Mouse (Mus musculus) megakaryocyte-erythroid progenitor cell, adult 5 weeks (primary cell): ENCODE results near the gene Prrg2. TPM values are rescaled to one million over a fixed set of nuclear protein-coding genes. Genes with fewer than 3 reads are reported as not detected.

Experiments
- polyA plus RNA-seq: library from polyadenylated mRNA; stranded (reverse); fragments of >175 nt; gene quantifications from 2 replicates; pipeline ENCODE4 v1.2.3, GENCODE M21; 2012

The Prrg2 gene
- 38.8 and 40.5 TPM in 2 replicates for polyA plus RNA-seq

DNA sequence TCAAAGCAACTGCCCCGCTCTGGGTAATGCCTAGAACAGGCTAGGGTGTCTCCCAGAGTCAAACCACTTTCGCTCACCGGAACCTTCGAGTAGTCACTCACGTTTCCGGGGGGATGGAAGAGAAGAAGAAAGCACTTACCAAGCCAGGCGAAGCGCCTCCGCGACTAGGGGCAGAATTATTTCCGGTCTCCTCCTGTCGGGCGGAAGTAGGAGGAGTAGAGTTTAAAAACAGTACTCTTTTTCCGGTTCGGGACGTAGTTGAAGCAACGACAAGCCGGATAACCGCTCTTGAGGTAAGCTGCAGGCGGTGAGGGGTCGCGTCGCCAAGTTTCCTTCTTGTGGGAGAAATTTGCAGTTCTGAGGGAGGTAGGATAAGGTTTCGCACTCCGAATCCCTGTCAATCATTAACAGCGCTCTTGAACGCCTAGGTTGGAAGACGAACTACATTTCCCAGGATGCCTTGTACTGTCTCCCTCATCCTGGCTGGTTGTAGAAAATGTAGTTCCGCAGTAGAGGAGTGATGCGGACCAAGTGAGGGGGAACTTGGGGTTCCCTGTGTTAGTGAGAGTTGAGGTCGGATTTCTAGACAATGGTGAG is at the start of gene Prrg2, which contains the start of gene Nosip:
Prrg2 (minus strand) TSS at position 439 of the 597 bp plus-strand sequence.
Nosip (plus strand) TSS at position 191 of the 597 bp plus-strand sequence.

DNA sequence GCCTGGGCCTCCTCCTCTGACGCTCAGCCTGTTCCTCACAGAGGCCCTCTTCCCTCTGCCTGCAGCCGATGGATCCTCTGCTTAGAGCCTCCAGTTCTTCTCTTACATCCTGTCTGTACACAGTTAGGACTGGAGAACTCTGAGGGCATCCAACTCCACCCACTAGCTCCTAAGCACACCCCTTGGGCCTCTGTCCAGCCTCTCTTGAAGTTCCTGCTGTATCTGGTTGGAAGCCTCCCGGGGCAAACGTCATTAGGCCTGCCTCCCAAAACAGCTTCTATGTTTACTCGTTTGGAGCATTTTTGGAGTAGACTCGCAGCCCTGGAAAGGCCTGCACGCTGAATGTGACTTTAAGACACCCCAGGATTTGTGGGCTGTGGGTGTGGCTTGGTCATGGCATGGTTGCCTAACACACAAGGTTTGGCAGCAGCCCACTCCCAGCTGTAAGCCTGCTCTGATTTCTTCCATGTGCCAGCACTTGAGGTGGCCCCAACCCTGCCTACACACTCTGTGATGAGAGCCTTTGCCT is 41.2 kb upstream of the Prrg2 start, which contains the start of gene Fcgrt:
Fcgrt (minus strand) TSS at position 200 of the 529 bp plus-strand sequence.

DNA sequence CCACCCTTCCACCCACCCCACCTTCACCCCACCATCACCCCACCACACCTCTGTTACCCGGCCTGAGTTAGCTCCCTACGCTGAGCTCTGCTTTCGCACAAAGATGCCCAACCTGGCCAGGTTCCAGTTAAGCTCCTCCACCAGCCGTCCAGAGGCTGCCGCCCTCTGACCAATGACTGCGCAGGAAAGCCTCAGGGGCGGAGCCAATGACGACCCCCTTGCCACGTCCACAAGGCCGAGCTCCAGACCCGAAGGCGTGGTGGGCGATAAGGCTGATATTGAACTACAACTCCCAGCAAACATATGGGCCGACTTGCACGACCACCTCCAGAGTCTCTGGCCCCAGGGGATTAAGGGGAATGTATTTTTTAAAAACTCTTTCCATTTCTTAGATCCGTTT is 29.6 kb upstream of the Prrg2 start, which contains the start of gene Rcn3:
Rcn3 (minus strand) TSS at position 174 of the 400 bp plus-strand sequence.

DNA sequence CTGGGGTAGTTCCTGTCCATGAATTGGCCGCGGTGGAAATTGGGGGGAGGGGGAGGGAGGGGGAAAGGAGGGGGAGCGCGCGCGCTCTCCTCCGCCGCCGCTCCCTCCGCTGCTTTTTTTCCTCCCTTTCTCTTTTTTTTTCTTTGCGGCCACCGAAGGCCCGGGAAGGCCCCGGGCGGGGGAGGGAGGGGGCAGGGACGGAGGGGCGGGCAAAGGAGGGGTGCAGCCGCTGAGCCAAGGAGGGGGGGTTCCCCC is 9.7 kb downstream of the Prrg2 start, which contains the start of gene Prr12:
Prr12 (minus strand) TSS at position 20 of the 255 bp plus-strand sequence.

DNA sequence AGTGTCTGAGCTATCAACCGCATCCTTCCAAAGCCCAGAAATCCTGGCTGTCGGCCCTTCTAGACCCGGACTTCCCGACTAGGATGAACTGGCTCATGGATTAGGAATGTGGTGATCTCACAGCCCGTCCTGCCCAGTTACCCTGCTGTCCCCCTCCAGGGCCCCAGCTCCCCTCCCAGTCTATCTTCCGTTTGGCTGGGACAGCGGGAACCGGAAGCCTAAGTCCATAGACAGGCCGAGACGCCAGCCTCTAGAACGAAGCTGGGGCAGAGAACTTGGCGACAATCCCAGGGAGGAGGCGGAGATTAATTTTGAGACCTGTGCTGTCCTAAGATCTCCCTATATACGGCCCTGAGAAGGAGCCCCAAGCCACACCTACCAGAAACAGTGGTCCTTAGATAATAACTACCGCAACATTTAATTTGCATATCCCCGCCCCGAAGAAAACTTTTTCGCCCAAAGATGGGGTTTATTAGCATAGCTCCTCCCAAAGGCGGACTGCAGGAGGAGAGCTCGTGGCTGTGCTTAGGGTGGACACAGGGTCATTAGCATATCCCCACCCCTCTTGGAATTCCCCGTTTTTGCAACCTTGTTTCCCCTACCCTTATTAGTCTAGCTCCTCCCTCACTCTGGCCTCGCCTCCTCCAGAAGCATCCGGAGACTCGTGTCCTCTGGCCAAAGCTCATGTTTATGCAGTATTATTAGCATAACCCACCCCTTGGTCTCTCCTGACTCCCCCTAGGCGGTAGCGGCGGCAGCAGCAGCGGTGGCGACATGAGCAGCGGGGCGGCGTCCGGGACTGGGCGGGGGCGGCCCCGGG is 45.0 kb downstream of the Prrg2 start, which contains the start of gene Rras:
Rras (plus strand) TSS at position 720 of the 820 bp plus-strand sequence.

DNA sequence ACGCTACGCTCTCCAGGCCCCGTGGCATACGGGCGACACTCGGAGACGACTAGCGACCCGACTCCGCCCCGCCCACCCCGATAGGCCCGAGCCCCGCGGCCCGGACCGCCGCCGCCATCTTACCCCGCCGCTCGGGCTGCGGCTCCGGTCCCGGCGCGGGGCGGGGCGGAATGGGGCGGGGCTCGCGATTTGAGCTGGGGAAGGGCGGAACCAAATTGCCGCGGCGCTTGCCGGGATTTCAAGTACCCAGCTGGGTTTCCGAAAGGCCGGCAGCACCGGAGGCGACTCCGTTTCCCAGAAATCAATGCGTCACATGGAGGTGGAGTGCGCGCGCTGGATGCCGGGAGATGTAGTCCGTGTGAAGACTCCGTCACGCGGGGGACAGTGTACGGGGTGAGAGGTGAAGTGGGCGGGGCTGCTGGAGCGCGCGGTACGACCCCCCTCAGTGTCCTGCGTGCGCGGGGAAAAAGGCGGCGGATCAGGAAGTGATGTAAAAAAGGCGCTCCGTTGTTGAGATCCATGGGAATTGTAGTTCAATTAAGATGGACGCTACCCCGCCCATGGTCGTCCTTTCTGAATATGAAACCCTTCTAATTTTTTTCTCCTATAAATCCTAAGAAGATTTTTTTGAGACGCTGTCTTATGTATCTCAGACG is 46.4 kb downstream of the Prrg2 start, which contains the start of gene Scaf1:
Scaf1 (minus strand) TSS at position 407 of the 656 bp plus-strand sequence.

Other genes starting within 250 kb of the Prrg2 start
- 117 and 122 TPM in 2 replicates for gene Nup62, start 246.6 kb downstream of the Prrg2 start, polyA plus RNA-seq
- gene Il4i1, start 246.3 kb downstream of the Prrg2 start, polyA plus RNA-seq: 1.3 and 1.7 TPM in 2 replicates
- 52.4 and 55.2 TPM in 2 replicates for gene Atf5, start 246.0 kb downstream of the Prrg2 start, polyA plus RNA-seq
- 312 and 349 TPM in 2 replicates for gene Akt1s1, start 213.7 kb downstream of the Prrg2 start, polyA plus RNA-seq
- 64.8 and 67.6 TPM in 2 replicates for gene Tbc1d17, start 213.6 kb downstream of the Prrg2 start, polyA plus RNA-seq
- gene Pnkp, start 205.5 kb downstream of the Prrg2 start, polyA plus RNA-seq: 86.0 and 118 TPM in 2 replicates
- 237 and 280 TPM in 2 replicates for gene Ptov1, start 192.9 kb downstream of the Prrg2 start, polyA plus RNA-seq
- 336 and 362 TPM in 2 replicates for gene Med25, start 170.0 kb downstream of the Prrg2 start, polyA plus RNA-seq
- gene Fuz, start 166.6 kb downstream of the Prrg2 start, polyA plus RNA-seq: 67.0 and 68.3 TPM in 2 replicates
- gene Ap2a1, start 133.2 kb downstream of the Prrg2 start, polyA plus RNA-seq: 121 TPM in 2 replicates
- 0.04 and 0.15 TPM in 2 replicates for gene Tsks, start 119.5 kb downstream of the Prrg2 start, polyA plus RNA-seq
- 1.3 and 2.1 TPM in 2 replicates for gene Cpt1c, start 87.8 kb downstream of the Prrg2 start, polyA plus RNA-seq
- 133 and 160 TPM in 2 replicates for gene Prmt1, start 76.1 kb downstream of the Prrg2 start, polyA plus RNA-seq
- 112 and 119 TPM in 2 replicates for gene Irf3, start 65.0 kb downstream of the Prrg2 start, polyA plus RNA-seq
- 131 and 163 TPM in 2 replicates for gene Bcl2l12, start 64.0 kb downstream of the Prrg2 start, polyA plus RNA-seq
- 185 and 198 TPM in 2 replicates for gene Scaf1, start 46.3 kb downstream of the Prrg2 start, polyA plus RNA-seq
- gene Rras, start 44.7 kb downstream of the Prrg2 start, polyA plus RNA-seq: 4.0 TPM in 2 replicates
- gene Prr12, start 9.8 kb downstream of the Prrg2 start, polyA plus RNA-seq: 95.4 and 117 TPM in 2 replicates
- gene Nosip, start 248 bp downstream of the Prrg2 start, polyA plus RNA-seq: 144 and 165 TPM in 2 replicates
- 36.5 and 65.0 TPM in 2 replicates for gene Rcn3, start 29.5 kb upstream of the Prrg2 start, polyA plus RNA-seq
- 7.5 and 10.0 TPM in 2 replicates for gene Fcgrt, start 41.2 kb upstream of the Prrg2 start, polyA plus RNA-seq
- gene Rps11, start 61.8 kb upstream of the Prrg2 start, polyA plus RNA-seq: 210 and 224 TPM in 2 replicates
- gene Rpl13a, start 66.1 kb upstream of the Prrg2 start, polyA plus RNA-seq: 4,327 and 5,290 TPM in 2 replicates
- gene Gm45713, start 73.6 kb upstream of the Prrg2 start, polyA plus RNA-seq: 0.12 and 0.16 TPM in 2 replicates
- gene Flt3l, start 73.8 kb upstream of the Prrg2 start, polyA plus RNA-seq: 15.4 and 21.4 TPM in 2 replicates
- 67.8 and 81.0 TPM in 2 replicates for gene Pih1d1, start 91.6 kb upstream of the Prrg2 start, polyA plus RNA-seq
- gene Aldh16a1, start 91.9 kb upstream of the Prrg2 start, polyA plus RNA-seq: 162 and 165 TPM in 2 replicates
- gene Slc17a7, start 101.3 kb upstream of the Prrg2 start, polyA plus RNA-seq: 0.11 and 0.15 TPM in 2 replicates
- 0.16 and 0.29 TPM in 2 replicates for gene Gfy, start 116.9 kb upstream of the Prrg2 start, polyA plus RNA-seq
- not detected in 2 replicates for gene Pth2, start 118.3 kb upstream of the Prrg2 start, polyA plus RNA-seq
- 0.56 and 1.3 TPM in 2 replicates for gene Ccdc155, start 142.2 kb upstream of the Prrg2 start, polyA plus RNA-seq
- gene Dkkl1, start 149.5 kb upstream of the Prrg2 start, polyA plus RNA-seq: 14.7 and 21.4 TPM in 2 replicates
- 0.82 and 2.2 TPM in 2 replicates for gene Tead2, start 153.1 kb upstream of the Prrg2 start, polyA plus RNA-seq
- gene Cd37, start 176.4 kb upstream of the Prrg2 start, polyA plus RNA-seq: 173 and 185 TPM in 2 replicates
- not detected in 2 replicates for gene Slc6a16, start 178.4 kb upstream of the Prrg2 start, polyA plus RNA-seq
- 0.09 TPM in 1 of 2 replicates, not detected in the other for gene Slc6a21, start 214.8 kb upstream of the Prrg2 start, polyA plus RNA-seq